Mouse (Mus musculus): ENCODE measurements around the gene Xrcc6.

DNA sequence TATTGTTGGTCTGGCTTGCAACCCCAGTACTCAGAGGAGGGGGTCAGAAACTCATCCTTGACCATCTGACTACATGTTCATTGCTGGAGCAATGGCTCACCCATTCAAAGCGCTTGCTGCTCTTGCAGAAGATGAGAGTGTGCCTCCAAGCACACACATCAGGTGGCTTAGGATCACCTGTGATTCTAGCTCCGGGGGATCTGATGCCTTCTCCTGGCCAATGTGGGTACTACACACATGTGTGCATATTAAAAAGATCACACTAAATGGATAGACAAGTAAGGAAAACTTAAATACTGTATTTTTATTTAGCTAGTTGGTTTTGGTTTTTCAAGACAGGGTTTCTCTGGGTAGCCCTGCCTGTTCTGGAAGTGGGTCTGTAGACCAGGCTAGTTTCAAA, 46.6 kb upstream of the Xrcc6 start:
- no peak for TF ChIP-seq CTCF (IDR thresholded peaks at IDR 0.05; ENCODE audit: borderline replicate concordance, insufficient read depth, low read length)
- no peak for TF ChIP-seq POLR2A (IDR thresholded peaks at IDR 0.05; ENCODE audit: low read depth, low read length)

All from embryonic fibroblast, embryonic 13.5 days (primary cell).